Mouse (Mus musculus) heart, embryonic 11.5 days (tissue): ENCODE results near the gene BC030867. TPM values are rescaled to one million over a fixed set of nuclear protein-coding genes. Genes with fewer than 3 reads are reported as not detected.

Experiments
- ATAC-seq: fragments of 200-750 bp; cut with Nextera tagmentation; replicated peaks from 2 replicates; pipeline ENCODE4 v1.8.0; 2017; ENCODE audit warnings: moderate library complexity; ENCODE audit not compliant: insufficient number of reproducible peaks, low FRiP score, low TSS enrichment
- H3K27ac ChIP-seq: fragments of 300-500 bp; sonication (generic); 2 replicates; pipeline ENCODE4 v1.5.1; 2014; ENCODE audit warnings: mild to moderate bottlenecking, low read depth, low read length
- H3K27me3 ChIP-seq: fragments of 300-500 bp; sonication (generic); 2 replicates; pipeline ENCODE4 v1.6.1; 2014; ENCODE audit warnings: mild to moderate bottlenecking, low read length, mixed read lengths; ENCODE audit not compliant: control insufficient read depth, insufficient read depth
- H3K36me3 ChIP-seq: fragments of 300-500 bp; sonication (generic); 2 replicates; pipeline ENCODE4 v1.6.1; 2014; ENCODE audit warnings: mild to moderate bottlenecking, low read length, moderate library complexity, mixed read lengths; ENCODE audit not compliant: control insufficient read depth, insufficient read depth
- H3K4me1 ChIP-seq: fragments of 300-500 bp; sonication (generic); 2 replicates; pipeline ENCODE4 v1.6.1; 2014; ENCODE audit warnings: low read length; ENCODE audit not compliant: control insufficient read depth, insufficient read depth
- H3K4me2 ChIP-seq: fragments of 300-500 bp; sonication (generic); 2 replicates; pipeline ENCODE4 v1.6.1; 2014; ENCODE audit warnings: mild to moderate bottlenecking, moderate library complexity
- H3K4me3 ChIP-seq: fragments of 300-500 bp; sonication (generic); 2 replicates; pipeline ENCODE4 v1.5.1; 2014; ENCODE audit warnings: low read depth, low read length
- H3K9ac ChIP-seq: fragments of 300-500 bp; sonication (generic); 2 replicates; pipeline ENCODE4 v1.6.1; 2014; ENCODE audit warnings: mild to moderate bottlenecking, low read depth, low read length, moderate library complexity
- H3K9me3 ChIP-seq: fragments of 300-500 bp; sonication (generic); replicated peaks from 2 replicates; pipeline ENCODE4 v1.6.1; 2016; ENCODE audit warnings: low read length; ENCODE audit not compliant: control insufficient read depth
- WGBS: fragments of 180-500 bp; shearing (Covaris S2); extraction: QIAGEN DNeasy Blood & Tissue Kit; methylation state at CpG from one replicate; pipeline ENCODE4 v1.1.7; 2014; ENCODE audit not compliant: insufficient replicate concordance; 5-methylcytosine and 5-hydroxymethylcytosine counted together
- polyA plus RNA-seq: library from polyadenylated mRNA; unstranded; fragments of >200 nt; fragmentation: Nextera tagmentation; extraction: Ambion mirVana; gene quantifications from 2 replicates; pipeline ENCODE4 v1.2.1, GENCODE M21; 2014

Gene BC030867
- polyA plus RNA-seq, 1 experiment from 2014 or later, result 13.2 TPM

DNA sequence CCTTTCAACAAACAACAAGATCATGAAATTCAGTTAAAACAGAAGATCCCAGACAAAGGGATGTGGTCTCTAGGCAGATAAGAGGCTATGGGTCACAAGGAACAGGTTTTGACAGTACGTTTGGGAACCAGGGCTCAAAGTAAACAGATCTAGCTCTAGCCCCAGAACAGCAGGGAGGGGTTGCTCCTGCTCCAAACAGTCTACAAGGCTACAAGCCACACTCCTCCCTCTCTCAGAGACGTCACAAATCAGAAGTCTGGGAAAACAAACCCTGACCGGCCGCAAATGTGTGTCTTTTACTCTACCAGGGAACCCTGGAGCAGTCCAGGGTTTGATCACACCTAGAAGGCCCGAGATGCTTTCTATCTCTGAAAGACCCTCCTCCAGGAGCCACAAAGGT, 37.7 kb upstream of the BC030867 start:
- H3K9ac ChIP-seq, result no peak overlapping the region

GRCm38 (mm10) chr11:102211936-102212341, 36.7 kb upstream of the BC030867 start:
- H3K4me1 ChIP-seq, result peaks cover 86% of the 10 kb centered on the region
- no peaks in the 10 kb centered on the region for H3K27me3 ChIP-seq
- H3K9me3 ChIP-seq, result no peaks in the 10 kb centered on the region
- H3K36me3 ChIP-seq, result no peaks in the 10 kb centered on the region
- no peak overlapping the region for H3K9ac ChIP-seq
- no peak for ATAC-seq
- no peak overlapping the region for H3K4me3 ChIP-seq
- no peak overlapping the region for H3K27ac ChIP-seq
- WGBS, result 57% methylated on average over 18 of the region's 18 CpGs
- no peak overlapping the region for H3K4me2 ChIP-seq

More for the DNA sequence above, 37.7 kb upstream of the BC030867 start:
- H3K27me3 ChIP-seq, result no peaks in the 10 kb centered on the region
- H3K4me1 ChIP-seq, result peaks cover 87% of the 10 kb centered on the region
- no peak overlapping the region for H3K4me2 ChIP-seq
- peak overlapping the region; percentile 41; the same call in 1 of the 2 replicates for H3K27ac ChIP-seq
- no peaks in the 10 kb centered on the region for H3K9me3 ChIP-seq
- peaks cover 5% of the 10 kb centered on the region; the same call in 1 of the 2 replicates for H3K36me3 ChIP-seq
- 51% methylated on average over 5 of the region's 5 CpGs for WGBS
- no peak for ATAC-seq
- H3K4me3 ChIP-seq, result no peak overlapping the region

GRCm38 (mm10) chr11:102214430-102215156, 34.1 kb upstream of the BC030867 start:
- Histone ChIP-seq H3K4me2 (peak overlapping the region; percentile 79), H3K4me3 (no peak overlapping the region), H3K9me3 (no peaks in the 10 kb centered on the region), H3K4me1 (peaks cover 84% of the 10 kb centered on the region), H3K36me3 (no peaks in the 10 kb centered on the region), H3K9ac (no peak overlapping the region), H3K27me3 (no peaks in the 10 kb centered on the region), H3K27ac (0 out of 2 replicates have a peak overlapping the region, but pooled peaks have one; percentile 31)
- no peak for ATAC-seq
- WGBS, result 34% methylated on average over 10 of the region's 10 CpGs

DNA sequence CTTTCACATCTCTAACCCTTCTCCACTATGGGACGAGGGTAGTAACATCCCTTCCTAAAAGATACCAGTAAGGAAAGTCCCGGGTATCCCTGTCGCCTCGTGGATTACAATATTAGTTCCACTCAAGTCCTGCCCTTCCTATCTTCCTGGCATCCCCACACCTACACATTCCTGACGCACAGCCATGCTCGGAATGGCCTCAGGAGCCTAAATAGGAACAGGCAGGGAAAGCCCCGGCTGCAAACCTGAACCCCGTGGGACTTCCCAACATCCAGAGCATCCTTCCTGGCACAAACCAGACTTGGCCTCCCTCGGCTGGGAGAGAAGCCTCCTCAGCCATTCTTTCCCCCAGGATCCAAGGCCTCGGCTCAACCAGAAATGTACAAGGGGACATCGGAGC, 33.2 kb upstream of the BC030867 start:
- Histone ChIP-seq H3K4me3 (peak overlapping the region; percentile 66), H3K4me2 (peak overlapping the region; percentile 79), H3K36me3 (no peaks in the 10 kb centered on the region), H3K4me1 (peaks cover 85% of the 10 kb centered on the region), H3K9me3 (no peaks in the 10 kb centered on the region), H3K9ac (peak overlapping the region; percentile 59; the same call in 1 of the 2 replicates), H3K27ac (peak overlapping the region; percentile 86), H3K27me3 (no peaks in the 10 kb centered on the region)
- ATAC-seq, result no peak
- 47% methylated on average over 11 of the region's 11 CpGs for WGBS

- 0 out of 2 replicates have a peak, but pooled peaks have one; percentile 39 for ATAC-seq
- Histone ChIP-seq H3K4me3 (peak overlapping the region; percentile 66), H3K4me1 (peaks cover 88% of the 10 kb centered on the region), H3K9me3 (no peaks in the 10 kb centered on the region), H3K9ac (peak overlapping the region; percentile 83), H3K4me2 (peak overlapping the region; percentile 79), H3K27ac (peak overlapping the region; percentile 86), H3K36me3 (no peaks in the 10 kb centered on the region), H3K27me3 (no peaks in the 10 kb centered on the region)
- 21% methylated on average over 12 of the region's 12 CpGs for WGBS
Measured at GRCm38 (mm10) chr11:102216056-102216885, 32.4 kb upstream of the BC030867 start.

DNA sequence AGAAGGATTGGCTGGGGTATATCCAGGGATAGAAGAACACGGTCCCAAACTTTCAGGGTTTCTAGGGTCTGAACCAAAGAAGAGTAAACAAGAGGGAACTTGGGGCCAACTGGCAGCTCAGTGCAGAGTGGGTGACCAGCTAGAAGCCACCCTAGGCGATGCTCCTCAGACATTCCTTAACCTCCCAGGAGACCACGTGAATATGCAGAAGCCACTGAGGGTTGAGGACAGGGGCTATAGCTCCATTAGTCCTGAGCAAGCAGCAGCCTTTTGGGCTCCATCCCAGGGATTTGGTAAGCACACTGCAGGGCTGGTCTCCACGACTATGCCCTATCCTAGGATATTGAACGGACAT, 31.8 kb upstream of the BC030867 start:
- Histone ChIP-seq H3K9me3 (no peaks in the 10 kb centered on the region), H3K4me2 (peak overlapping the region; percentile 79), H3K36me3 (no peaks in the 10 kb centered on the region), H3K4me1 (peaks cover 88% of the 10 kb centered on the region), H3K4me3 (peak overlapping the region; percentile 66), H3K27me3 (no peaks in the 10 kb centered on the region), H3K27ac (peak overlapping the region; percentile 86), H3K9ac (peak overlapping the region; percentile 83)
- 27% methylated on average over 5 of the region's 5 CpGs for WGBS
- no peak for ATAC-seq

DNA sequence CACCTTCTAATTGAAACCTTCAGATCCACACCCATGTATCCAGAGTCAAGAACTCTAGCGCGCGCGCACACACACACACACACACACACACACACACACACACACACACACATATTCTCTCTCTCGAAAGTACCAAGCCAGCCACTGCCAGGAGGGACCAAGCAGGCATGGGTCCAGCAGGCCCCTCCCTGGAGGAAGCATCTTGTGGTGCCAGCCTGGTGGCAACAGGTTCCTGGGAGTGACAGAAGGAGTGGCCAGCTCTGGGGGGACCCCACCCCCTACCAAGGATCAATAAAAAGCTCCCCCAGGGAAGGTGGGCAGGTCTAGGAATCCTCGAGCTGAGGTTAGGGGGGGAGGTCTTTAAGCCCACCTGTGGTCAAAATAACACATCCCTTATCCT, 31.3 kb upstream of the BC030867 start:
- Histone ChIP-seq H3K36me3 (no peaks in the 10 kb centered on the region), H3K4me1 (peaks cover 88% of the 10 kb centered on the region), H3K9ac (peak overlapping the region; percentile 83), H3K9me3 (no peaks in the 10 kb centered on the region), H3K4me2 (peak overlapping the region; percentile 79), H3K27ac (peak overlapping the region; percentile 86), H3K27me3 (no peaks in the 10 kb centered on the region), H3K4me3 (peak overlapping the region; percentile 66)
- ATAC-seq, result no peak
- WGBS, result 57% methylated on average over 6 of the region's 6 CpGs

DNA sequence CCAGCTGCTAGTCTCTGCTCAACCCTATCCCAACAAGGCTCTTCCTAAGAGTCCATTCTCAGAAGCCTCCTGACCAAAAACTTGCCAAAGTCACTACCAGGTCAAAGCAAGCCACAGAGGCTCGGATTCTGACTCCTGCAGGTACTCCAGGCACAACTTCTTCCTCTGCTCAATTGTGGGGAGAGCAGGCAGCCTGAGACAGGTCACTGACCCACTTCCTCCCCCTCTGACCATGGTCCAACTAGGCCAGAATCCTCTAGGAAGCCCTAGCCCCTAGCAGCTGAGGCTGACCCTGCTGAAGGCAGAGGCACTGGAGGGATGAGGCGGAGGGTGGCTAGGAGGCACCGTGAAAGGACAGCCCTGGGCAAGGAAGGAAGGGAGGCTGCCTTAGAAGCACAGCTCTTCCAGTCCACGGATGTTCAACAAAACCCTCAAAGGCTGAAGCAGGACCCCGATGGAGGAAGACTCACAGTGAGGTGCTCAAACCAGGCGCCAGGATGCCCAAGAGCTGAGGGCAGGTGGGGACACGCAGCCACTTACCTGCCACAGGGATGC, 30.7 kb upstream of the BC030867 start:
- H3K27me3 ChIP-seq, result no peaks in the 10 kb centered on the region
- no peaks in the 10 kb centered on the region for H3K36me3 ChIP-seq
- H3K9me3 ChIP-seq, result no peaks in the 10 kb centered on the region
- H3K9ac ChIP-seq, result peak overlapping the region; percentile 83
- H3K27ac ChIP-seq, result peak overlapping the region; percentile 86
- 50% methylated on average over 7 of the region's 7 CpGs for WGBS
- H3K4me1 ChIP-seq, result peaks cover 90% of the 10 kb centered on the region
- H3K4me2 ChIP-seq, result peak overlapping the region; percentile 79
- peak overlapping the region; percentile 66 for H3K4me3 ChIP-seq
- ATAC-seq, result no peak
